Mouse (Mus musculus) left cerebral cortex, adult 2 months (tissue): Measurements from ENCODE around the gene Pltp. TPM values are rescaled to one million over a fixed set of nuclear protein-coding genes. Genes with fewer than 3 reads are reported as not detected.
"Not testable (repeated sequence)": the region's sequence is repeated elsewhere in the genome, so short reads cannot be mapped to it uniquely, and the experiment has no call there.

Experiments
- DNase-seq, 2 experiments: peaks; one replicate each; pipeline ENCODE4 v3.0.0; 2021 to 2022; ENCODE audit warnings: low spot score in 2 of 2, mixed read lengths in 1 of 2; ENCODE audit errors: extremely low spot score in 1 of 2
- H3K27ac ChIP-seq: fragments of 200-600 bp; 2 replicates; pipeline ENCODE4 v1.8.1; 2022
- H3K4me3 ChIP-seq: fragments of 200-600 bp; 2 replicates; pipeline ENCODE4 v1.8.1; 2022
- CTCF ChIP-seq: fragments of 200-600 bp; IDR thresholded peaks from 2 replicates; pipeline ENCODE4 v1.8.1; 2022; ENCODE audit warnings: antibody characterized with exemption, mild to moderate bottlenecking, moderate library complexity
- intact Hi-C: fragments of 180-260 bp; cut with DNase I; formaldehyde crosslinking; loops from one replicate; pipeline ENCODE4 v1.15.1; 2025
- total RNA-seq, 2 experiments: library from RNA; stranded (reverse); gene quantifications; 2 replicates each; pipeline ENCODE4 v1.2.3; 2021

Gene Pltp
- total RNA-seq, 2 experiments from 2014 or later: 78.1 to 82.4 TPM

DNA sequence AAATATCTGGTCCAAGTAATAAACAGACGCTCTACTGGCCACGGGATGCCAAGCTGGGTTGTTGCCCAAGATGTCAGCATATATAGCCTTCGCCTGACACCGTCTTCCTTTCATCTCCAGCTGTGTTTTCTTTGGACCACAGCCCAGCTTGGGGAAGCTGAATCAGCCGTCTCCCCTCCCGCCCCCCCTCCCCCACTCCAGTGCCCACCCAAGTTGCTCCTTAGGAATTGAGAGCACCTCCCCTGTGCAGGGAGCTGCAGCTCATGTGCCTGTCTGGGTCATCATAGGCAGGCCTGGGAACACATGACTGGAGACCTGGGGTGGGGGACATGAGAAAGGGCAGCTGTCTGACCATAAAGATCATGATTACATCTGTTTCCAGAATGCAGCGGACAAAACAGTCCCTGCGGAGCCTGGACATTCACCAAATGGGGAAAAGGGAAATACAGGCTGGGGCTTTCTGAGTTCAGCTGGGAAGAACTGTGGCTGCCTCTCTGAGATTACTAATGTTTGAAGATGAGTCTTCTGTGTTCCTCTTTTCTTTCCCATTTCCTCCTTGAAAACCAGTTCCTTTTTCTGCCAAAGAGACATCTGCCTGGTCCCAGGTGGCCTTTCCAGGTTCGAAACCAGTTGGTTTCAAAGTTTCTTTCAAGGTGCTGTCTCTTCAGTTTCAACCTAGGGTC is 4.8 kb upstream of the Pltp start:
- TF ChIP-seq CTCF: no peak
- intact Hi-C loops: no loop called here
- no peak for DNase-seq
- H3K4me3 ChIP-seq: no peak overlapping the region
- H3K27ac ChIP-seq: no peak overlapping the region; the same call in 1 of the 2 replicates

DNA sequence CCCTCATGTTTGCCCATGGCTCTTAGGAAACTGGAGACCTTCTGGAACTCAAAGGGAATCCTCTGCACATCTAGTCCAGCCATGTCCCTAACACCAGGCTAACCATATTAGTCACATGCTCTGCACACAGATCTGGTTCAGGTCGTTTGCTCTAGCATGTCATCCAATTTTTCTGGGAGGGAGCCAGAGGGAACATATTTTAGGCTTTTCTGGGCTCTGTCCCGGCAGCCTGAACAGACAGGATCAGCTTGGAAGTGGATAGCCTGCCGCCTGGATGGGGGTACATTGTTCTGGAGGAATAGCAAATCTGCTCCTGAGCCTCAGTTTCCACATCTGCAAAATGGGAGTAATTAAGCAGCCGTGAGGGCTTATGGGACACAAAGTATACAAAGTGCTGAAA is 3.6 kb upstream of the Pltp start:
- intact Hi-C loops: no loop called here
- Histone ChIP-seq H3K27ac (no peak overlapping the region), H3K4me3 (no peak overlapping the region)
- no peak for TF ChIP-seq CTCF
- DNase-seq: no peak

DNA sequence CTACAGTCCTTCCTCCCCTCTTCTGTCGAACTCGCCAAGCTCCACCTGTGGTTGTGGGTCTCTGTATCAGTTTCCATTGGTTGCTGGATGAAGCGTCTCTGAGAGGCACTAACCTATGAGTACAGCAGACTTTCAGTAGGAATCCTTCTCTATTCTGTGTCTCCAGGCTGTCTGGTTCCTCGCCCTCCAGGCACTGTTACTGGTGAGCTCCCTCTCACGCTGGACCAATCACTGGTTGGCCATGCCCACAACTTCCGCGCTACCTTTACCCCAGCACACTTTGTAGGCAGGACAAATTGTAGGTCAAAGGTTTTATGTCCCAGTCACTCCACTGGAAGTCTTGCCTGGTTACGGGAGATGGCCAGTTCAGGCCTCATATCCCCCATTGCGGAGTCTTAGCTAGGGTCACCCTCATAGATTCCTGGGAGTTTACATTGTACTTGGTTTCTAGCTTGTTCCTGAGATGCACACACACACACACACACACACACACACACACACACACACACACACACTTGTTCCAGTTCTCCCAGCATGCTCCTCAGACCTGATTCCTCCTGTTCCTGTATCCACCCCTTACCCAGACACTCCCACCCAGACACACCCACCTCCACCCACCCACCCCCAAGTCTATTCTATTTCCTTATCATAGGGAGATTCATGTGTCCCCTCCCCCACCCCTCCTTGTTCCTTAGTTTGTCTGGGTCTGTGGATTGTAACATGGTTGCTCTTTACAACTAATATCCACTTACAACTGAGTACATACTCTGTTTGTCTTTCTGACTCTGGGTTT is 2.3 kb upstream of the Pltp start:
- DNase-seq: no peak
- intact Hi-C loops: no loop called here
- Histone ChIP-seq H3K4me3 (no peak overlapping the region), H3K27ac (no peak overlapping the region)
- no peak for TF ChIP-seq CTCF

DNA sequence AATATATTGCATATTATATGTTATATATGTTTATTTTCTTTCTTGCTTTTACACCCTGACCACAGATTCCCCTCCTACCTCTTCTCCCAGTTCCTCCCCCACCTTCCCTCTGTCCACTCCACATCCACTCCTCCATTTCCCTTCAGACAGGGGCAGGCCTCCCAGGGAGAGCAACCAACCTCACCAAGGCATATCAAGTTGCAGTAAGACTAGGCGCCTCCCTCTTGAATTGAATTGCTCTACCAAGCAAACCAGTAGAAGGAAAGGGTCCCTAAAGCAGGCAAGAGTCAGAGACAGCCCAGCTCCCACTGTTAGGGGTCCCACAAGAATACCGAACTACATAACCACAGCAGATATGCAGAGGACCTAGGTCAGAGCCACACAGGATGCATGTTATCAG is 1.6 kb upstream of the Pltp start:
- no peak for DNase-seq
- TF ChIP-seq CTCF: no peak
- Histone ChIP-seq H3K4me3 (no peak overlapping the region), H3K27ac (no peak overlapping the region)
- intact Hi-C loops: no loop called here

DNA sequence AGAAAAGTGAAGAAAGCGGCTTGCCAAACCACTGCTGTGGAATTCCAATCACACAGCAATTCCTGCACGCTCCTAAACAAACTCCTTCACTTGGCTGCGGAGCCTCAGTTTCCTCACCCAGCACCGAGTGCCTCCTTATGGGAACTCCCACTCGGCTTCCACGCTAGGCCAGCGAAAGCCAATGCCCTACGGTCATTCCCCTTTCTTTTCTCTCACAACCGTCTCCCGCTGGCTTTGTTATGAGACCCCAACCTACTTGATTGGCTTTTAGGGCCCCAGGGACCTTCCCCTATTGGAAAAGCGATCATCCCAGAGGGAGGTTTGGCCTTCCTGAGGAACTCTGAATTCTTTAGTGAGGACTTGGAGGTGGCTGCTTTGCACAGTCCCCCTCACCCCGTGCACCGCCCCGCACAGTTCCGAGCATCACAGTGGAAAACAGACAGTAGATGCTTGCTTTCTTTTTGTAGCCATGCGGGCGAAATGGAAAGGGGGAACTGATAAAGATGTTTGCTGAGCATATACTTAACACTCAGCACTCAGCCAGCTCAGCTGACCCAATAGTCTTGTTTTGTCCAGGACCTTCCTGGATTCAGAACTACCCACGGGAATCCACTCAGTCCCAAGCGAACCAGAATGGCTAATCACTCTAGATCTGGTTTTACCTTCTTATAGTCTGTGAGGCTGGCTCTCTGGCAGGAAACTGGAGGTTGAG is 487 bp upstream of the Pltp start:
- no peak for DNase-seq
- H3K27ac ChIP-seq: peak overlapping the region; percentile 5; the same call in 1 of the 2 replicates
- intact Hi-C loops: no loop called here
- H3K4me3 ChIP-seq: peak overlapping the region; percentile 60
- no peak for TF ChIP-seq CTCF

DNA sequence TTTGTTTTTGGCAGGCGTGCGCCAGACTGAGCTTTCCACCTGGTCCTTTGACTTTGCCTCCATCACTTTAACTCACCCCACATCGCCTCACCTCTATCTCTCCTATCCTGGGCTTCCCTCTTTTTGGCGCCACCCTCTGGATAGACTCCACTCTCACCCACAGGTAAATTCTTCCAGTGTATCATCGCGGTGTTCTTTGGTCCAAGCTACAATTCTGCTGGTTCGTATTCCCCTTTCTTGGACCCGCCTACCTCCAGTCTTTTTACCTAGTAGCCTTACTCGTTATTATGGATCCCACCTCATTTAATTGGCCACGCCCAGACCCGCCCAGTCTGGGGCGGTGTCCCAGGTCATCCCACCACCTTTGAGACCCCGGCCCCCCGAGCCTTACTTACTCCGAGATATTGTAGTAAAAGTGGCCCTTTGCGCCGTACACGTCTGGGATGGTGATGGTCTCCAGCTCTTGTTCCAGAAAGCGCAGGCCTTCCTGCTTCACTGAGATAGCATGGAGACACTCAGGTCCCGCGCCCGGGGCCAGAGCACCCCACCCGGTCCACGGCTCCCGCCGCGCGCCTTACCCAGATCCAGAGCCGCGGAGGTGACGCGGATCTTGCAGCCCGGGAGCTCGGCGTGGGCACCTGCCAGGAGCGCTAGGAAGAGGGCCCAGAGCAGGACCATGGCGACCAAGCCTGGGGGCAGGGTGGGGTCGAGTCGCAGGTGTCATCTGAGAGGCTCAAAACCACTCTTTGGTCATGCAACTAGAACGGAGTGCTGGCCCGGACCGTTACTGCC is 1.0 kb downstream of the Pltp start:
- Histone ChIP-seq H3K4me3 (peak overlapping the region; percentile 60), H3K27ac (peak overlapping the region; percentile 53; the same call in 1 of the 2 replicates)
- TF ChIP-seq CTCF: no peak; the same call in 1 of the 2 replicates
- peak in 1 of 2 experiments; percentile 22 for DNase-seq
- intact Hi-C loops: no loop called here

DNA sequence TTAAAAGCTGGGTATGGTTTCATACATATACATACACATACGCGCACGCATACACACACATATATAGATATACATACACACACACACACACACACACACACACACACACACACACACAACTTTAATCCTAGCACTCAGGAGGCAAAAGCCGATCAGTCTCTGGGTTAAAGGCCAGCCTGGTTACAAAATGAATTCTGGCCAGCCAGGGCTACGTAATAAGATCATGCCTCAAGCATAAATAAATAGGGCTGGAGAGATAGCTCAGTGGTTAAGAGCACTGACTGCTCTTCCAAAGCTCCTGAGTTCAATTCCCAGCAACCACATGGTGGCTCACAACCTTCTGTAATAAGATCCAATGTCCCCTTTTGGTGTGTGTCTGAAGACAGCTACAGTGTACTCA is 1.9 kb downstream of the Pltp start:
- H3K27ac ChIP-seq, H3K4me3 ChIP-seq, intact Hi-C loops, DNase-seq: not testable (repeated sequence)

DNA sequence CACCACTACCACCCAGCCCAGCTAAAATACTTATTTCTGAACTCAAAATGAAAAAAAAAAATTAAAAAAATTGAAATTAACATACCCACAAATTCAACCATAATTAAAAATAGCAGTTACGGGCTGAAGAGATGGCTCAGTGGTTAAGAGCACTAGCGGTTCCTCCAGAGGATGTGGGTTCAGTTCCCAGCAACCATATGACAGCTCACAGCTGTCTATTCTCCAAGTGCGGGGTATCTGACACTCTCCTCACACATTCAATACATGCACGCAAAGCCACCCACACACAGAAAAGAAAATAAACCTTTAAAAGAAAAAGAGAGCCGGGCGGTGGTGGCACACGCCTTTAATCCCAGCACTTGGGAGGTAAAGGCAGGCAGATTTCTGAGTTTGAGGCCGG is 7.5 kb downstream of the Pltp start:
- H3K27ac ChIP-seq: no peak overlapping the region
- DNase-seq: no peak
- no peak for TF ChIP-seq CTCF
- intact Hi-C loops: no loop called here
- H3K4me3 ChIP-seq: no peak overlapping the region

DNA sequence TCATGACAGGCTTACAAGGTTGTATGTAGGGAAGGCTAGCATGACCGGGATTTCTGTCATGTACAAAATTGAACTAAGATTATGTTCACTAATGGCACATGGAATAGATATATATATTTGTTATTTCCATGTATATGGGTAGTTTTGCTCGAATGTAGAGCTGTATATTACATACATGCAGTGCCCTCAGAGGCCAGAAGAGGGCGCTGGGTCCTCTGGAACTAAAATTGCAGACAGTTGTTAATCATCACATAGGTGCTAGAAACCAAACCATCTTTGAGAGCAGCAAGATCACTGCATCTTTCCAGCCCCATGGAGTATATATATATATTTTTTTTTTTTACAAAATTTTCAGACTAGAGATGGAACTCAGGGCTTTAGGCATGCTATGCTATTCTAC is 11.7 kb downstream of the Pltp start:
- Histone ChIP-seq H3K27ac (no peak overlapping the region), H3K4me3 (no peak overlapping the region)
- TF ChIP-seq CTCF: peak; percentile 48
- intact Hi-C loops: no loop called here
- no peak for DNase-seq

DNA sequence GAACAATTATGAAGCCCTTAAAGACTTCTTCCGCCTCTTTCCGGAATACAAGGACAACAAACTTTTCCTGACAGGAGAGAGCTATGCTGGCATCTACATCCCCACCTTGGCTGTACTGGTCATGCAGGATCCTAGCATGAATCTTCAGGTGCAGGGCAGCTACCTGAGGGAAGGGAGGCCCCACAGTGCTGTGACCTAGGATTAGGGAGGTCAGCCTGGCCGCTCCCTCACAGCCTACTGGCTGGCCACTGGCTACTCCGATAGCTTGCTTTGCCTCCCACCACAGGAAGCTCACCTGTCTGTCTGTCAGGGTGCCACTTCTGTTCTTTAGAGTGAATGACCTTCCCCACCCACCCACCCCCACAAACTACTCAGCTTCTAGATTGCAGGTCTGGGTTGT is 22.3 kb downstream of the Pltp start:
- no peak overlapping the region for H3K27ac ChIP-seq
- peak overlapping the region; percentile 90; the same call in 1 of the 2 replicates for H3K4me3 ChIP-seq
- TF ChIP-seq CTCF: no peak
- intact Hi-C loops: no loop called here
- no peak for DNase-seq

DNA sequence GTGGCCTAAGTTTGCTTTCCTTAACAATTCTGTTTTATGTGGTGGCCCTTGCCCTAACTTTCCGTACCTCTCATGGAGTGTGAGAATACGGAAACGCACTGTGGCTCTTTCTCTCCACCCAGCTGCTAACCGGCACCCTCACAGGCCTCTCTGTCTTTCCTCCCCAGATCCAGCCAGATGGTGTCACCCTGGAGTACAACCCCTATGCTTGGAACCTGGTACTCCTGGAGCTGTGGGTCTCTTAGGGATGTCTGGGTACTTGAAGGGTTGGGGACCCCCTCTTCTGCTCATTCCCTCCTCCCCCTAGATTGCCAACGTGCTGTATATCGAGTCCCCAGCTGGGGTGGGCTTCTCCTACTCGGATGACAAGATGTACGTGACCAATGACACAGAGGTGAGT is 23.0 kb downstream of the Pltp start:
- peak overlapping the region; percentile 94 for H3K27ac ChIP-seq
- intact Hi-C loops: no loop called here
- H3K4me3 ChIP-seq: peak overlapping the region; percentile 90
- TF ChIP-seq CTCF: peak; percentile 19
- no peak for DNase-seq
